Mouse (Mus musculus) lung, adult 2 months (tissue): Measurements from ENCODE around the gene 4933405O20Rik. TPM values are rescaled to one million over a fixed set of nuclear protein-coding genes. Genes with fewer than 3 reads are reported as not detected.

ENCODE experiments used
- DNase-seq: peaks from one replicate; pipeline ENCODE4 v3.0.0; 2022
- H3K4me1 ChIP-seq: fragments of 200-500 bp; 2 replicates; pipeline ENCODE4 v1.6.1; 2011; ENCODE audit warnings: low read length; ENCODE audit not compliant: control insufficient read depth, insufficient read depth
- H3K4me3 ChIP-seq: fragments of 200-500 bp; replicated peaks from 2 replicates; pipeline ENCODE3; 2011; ENCODE audit warnings: low read depth, mild to moderate bottlenecking, control low read depth, low read length; ENCODE audit errors: extremely low read depth
- CTCF ChIP-seq: fragments of 200-500 bp; IDR thresholded peaks from 2 replicates; pipeline ENCODE4 v1.5.1; 2011; ENCODE audit warnings: mild to moderate bottlenecking, low read length, control low read depth; ENCODE audit not compliant: insufficient read depth
- POLR2A ChIP-seq: fragments of 200-500 bp; IDR thresholded peaks from 2 replicates; pipeline ENCODE4 v1.6.1; 2011; ENCODE audit warnings: low read depth, mild to moderate bottlenecking, control low read depth, low read length, borderline replicate concordance; ENCODE audit errors: extremely low read depth
- WGBS: fragments of 180-500 bp; shearing (Covaris S2); methylation state at CpG from one replicate; pipeline ENCODE4 v1.1.7; 2018; 5-methylcytosine and 5-hydroxymethylcytosine counted together
- polyA plus RNA-seq: library from polyadenylated mRNA; depleted of rRNA; stranded (reverse); fragments of >200 nt; gene quantifications from 2 replicates; pipeline ENCODE4 v1.2.3, GENCODE M21; 2012; rRNA removed

Gene 4933405O20Rik
- polyA plus RNA-seq: not detected in 2 replicates

- H3K4me1 ChIP-seq: no peaks in the 10 kb centered on the region
- TF ChIP-seq POLR2A: no peak
- no peak for TF ChIP-seq CTCF
- DNase-seq: no peak
These were observed at the start of gene 4933405O20Rik for GRCm38 (mm10) chr7:50598890-50599289. Gene 4933405O20Rik, plus strand, starts transcription at chr7:50599190.

GRCm38 (mm10) chr7:50549572-50549971 lies 49.4 kb upstream of the 4933405O20Rik start:
- 73% methylated on average over 3 of the region's 3 CpGs for WGBS
- no peak for TF ChIP-seq CTCF
- no peak for TF ChIP-seq POLR2A
- Histone ChIP-seq H3K4me3 (no peak overlapping the region), H3K4me1 (no peaks in the 10 kb centered on the region)
- DNase-seq: no peak

More at GRCm38 (mm10) chr7:50598890-50599289, at the start of gene 4933405O20Rik:
- 54% methylated on average over 3 of the region's 3 CpGs for WGBS
- H3K4me3 ChIP-seq: no peak within 1 kb of the TSS

- 77% methylated on average over 4 of the region's 4 CpGs for WGBS
- TF ChIP-seq CTCF (no peak), POLR2A (no peak)
- no peaks in the 10 kb centered on the region for H3K4me1 ChIP-seq
- DNase-seq: no peak
- no peak overlapping the region for H3K4me3 ChIP-seq
These were observed 47.6 kb upstream of the 4933405O20Rik start for GRCm38 (mm10) chr7:50551426-50551825.

- Histone ChIP-seq H3K4me1 (no peaks in the 10 kb centered on the region), H3K4me3 (no peak overlapping the region)
- WGBS: 79% methylated on average over 3 of the region's 3 CpGs
- DNase-seq: no peak
- no peak for TF ChIP-seq CTCF
- no peak for TF ChIP-seq POLR2A
These were observed 36.3 kb upstream of the 4933405O20Rik start for GRCm38 (mm10) chr7:50562708-50563107.

- 61% methylated on average over 7 of the region's 7 CpGs for WGBS
- TF ChIP-seq POLR2A: no peak
- TF ChIP-seq CTCF: no peak
These were observed 25.1 kb upstream of the 4933405O20Rik start for GRCm38 (mm10) chr7:50573841-50574240.

GRCm38 (mm10) chr7:50588642-50589424 lies 10.2 kb upstream of the 4933405O20Rik start:
- 71% methylated on average over 8 of the region's 8 CpGs for WGBS
- DNase-seq: no peak
- TF ChIP-seq POLR2A: no peak
- TF ChIP-seq CTCF: no peak
- Histone ChIP-seq H3K4me1 (no peaks in the 10 kb centered on the region), H3K4me3 (no peak overlapping the region)

More at GRCm38 (mm10) chr7:50573841-50574240, 25.1 kb upstream of the 4933405O20Rik start:
- Histone ChIP-seq H3K4me1 (no peaks in the 10 kb centered on the region), H3K4me3 (no peak overlapping the region)
- DNase-seq: no peak

GRCm38 (mm10) chr7:50614101-50614500 lies 15.1 kb downstream of the 4933405O20Rik start:
- 76% methylated on average over 2 of the region's 2 CpGs for WGBS
- Histone ChIP-seq H3K4me1 (no peaks in the 10 kb centered on the region), H3K4me3 (no peak overlapping the region)
- DNase-seq: no peak
- TF ChIP-seq CTCF (no peak), POLR2A (no peak)

- no peak for DNase-seq
- WGBS: 44% methylated on average over 3 of the region's 3 CpGs
- no peak for TF ChIP-seq CTCF
- no peak for TF ChIP-seq POLR2A
- H3K4me3 ChIP-seq: no peak overlapping the region
- no peaks in the 10 kb centered on the region for H3K4me1 ChIP-seq
These were observed 30.2 kb downstream of the 4933405O20Rik start for GRCm38 (mm10) chr7:50629186-50629585.

GRCm38 (mm10) chr7:50633147-50633546 lies 34.2 kb downstream of the 4933405O20Rik start:
- TF ChIP-seq CTCF (no peak), POLR2A (no peak)
- no peak for DNase-seq
- Histone ChIP-seq H3K4me1 (no peaks in the 10 kb centered on the region), H3K4me3 (no peak overlapping the region)
- 75% methylated on average over 2 of the region's 2 CpGs for WGBS
